Mouse (Mus musculus): ENCODE results near the gene Snrpd3.
"Not testable (repeated sequence)": the region's sequence is repeated elsewhere in the genome, so short reads cannot be mapped to it uniquely, and the experiment has no call there.

Gene Snrpd3

DNA sequence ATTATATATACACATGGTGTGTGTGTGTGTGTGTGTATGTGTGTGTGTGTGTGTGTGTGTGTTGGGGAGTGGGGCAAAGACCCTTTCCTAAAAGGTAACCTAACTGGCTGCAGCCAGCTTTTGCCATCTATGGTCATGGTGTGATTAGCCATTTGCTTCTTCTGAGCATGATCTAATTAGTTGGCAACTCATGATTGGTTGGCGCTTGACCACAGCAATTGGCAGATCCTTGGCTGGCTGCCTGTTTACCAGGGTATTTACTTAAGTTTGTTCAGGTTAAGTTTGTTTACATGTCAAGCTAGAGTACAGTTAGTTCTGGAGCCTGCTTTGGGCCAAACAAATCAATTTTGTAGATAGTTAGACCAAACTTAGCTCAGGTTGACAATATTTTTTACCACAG lies 15.7 kb upstream of the Snrpd3 start:
- no peak for DNase-seq (ENCODE audit: low read depth, low spot score)

DNA sequence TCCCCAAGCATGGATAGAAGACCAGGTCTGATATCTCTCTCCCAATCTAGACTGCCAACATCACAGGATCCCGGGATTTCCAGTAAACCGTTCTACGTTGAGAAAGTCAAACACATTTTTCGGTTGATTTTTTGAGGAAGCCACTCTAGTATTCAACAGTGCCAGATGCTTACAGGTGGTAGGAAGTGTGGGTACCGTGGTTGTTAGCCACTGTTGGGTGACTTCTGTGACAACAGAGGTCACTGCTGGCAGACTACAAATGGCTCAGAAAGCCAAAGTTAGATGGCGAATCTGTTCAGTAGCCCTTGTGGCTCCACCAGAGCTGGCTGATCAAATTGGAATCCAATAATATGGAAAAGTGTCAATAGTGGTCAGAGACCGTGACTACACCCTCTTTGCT lies 13.7 kb upstream of the Snrpd3 start:
- DNase-seq (ENCODE audit: low read depth, low spot score) = no peak

DNA sequence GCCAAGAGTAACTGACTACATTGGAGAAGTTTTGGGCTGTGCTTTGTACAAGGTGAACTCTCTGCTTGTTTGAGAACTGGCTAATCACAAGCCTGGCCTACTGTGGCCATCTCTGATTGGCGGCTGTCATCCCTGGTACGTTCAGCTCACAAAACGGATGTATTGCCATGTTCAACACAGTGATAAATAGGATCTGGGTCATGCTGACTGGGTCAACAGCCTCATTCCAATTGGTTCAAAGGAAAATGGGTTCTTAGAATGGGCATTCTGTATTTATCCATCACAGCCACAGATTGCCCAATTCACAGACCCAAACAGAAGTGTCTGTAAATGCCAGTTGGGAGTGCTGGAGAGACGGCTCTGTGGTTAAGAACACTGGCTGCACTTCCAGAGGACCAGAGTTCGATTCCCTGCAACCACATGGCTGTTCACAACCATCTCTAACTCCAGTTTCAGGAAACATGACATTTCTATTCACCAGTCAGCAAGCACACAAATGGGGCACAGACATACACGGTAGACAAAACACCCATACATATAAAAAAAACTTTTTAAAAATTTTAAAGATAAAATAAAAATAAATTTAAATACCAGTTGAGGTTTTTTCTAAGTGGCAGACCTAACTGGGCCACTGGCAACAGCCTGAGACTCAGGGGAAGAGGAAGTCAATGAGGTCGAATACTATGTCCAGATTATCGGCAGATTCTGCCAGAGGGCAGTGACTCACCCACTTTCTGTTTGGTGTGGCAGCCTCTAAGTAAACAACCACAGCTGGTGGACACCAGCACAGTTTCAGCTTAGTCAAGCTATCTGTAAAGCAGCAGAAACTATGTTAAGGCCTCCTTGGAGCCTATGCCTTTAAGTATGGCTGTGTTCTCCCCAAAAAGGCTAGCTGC lies 12.9 kb upstream of the Snrpd3 start:
- no peak for DNase-seq (ENCODE audit: low read depth, low spot score)

DNA sequence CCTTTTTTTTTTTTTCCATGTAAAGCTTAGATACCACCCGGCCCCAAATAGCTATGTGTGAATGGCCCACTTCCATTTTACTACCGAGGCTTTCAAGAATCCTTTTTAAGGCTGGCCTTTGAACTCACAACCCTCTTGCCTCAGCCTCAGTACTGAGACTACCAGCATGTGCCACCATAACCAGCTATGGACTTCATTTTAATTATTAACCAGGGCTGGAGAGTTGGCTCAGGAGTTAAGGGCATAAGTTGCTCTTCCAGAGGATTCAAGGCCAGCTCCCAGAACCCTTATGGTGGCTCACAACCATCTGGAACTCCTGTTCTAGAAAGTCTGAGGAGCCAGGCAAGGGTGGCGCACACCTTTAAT lies 12.2 kb upstream of the Snrpd3 start:
- DNase-seq (ENCODE audit: low read depth, low spot score) = no peak

DNA sequence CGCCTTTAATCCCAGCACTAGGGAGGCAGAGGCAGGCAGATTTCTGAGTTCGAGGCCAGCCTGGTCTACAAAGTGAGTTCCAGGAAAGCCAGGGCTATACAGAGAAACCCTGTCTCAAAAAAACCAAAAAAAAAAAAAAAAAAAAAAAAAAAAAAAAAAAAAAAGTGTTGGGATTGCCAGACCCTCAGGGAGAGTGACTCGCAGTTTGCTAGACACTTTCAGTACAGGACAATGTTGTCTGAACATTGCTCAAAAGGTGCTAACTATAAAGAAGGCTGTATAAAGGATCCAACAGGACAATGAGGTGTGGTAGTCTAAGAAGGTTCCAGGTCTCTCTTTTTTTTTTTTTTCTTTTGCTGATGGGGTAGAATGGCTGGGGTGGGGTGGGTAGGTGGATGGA lies 11.4 kb upstream of the Snrpd3 start:
- DNase-seq (ENCODE audit: low read depth, low spot score) = not testable (repeated sequence)

DNA sequence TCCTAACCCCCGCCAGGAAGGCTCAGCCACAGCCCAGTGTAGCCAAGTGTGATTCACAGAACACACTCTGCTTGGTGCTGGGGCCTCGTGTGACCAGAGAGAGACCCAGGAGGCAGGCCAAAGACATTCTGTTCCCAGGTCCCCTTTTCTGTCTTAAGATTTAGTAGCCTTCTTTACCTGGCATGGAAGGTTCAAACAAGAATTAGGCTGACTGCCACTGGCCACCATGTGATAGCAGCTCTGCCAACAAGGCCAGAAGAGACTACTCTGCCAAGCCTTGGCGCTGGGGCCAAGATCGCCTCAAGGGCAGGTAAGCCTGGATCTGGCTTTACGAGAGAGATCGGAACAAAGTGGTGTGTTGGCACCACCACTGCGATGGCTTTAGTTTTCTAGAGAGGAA lies 6.9 kb upstream of the Snrpd3 start:
- no peak for DNase-seq (ENCODE audit: low read depth, low spot score)

DNA sequence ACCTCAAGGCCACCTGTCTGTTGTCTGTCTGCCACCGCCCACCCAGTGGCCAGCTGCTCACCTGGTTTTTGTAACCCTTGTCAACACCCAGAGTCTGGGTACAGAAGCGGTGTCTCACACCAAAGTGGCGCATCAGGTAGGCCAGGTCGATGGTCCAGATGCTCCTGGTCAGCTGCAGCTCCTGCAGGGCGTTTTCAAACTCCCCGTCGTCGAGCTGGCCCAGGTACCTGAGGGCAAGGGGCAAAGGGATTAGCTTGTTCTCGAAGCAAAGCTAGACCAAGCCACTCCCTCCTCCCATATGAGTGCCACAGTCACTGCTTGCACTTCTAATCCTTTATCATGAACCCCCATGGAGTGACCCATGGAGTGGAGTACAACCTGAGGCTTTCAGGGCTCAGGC lies 6.3 kb upstream of the Snrpd3 start:
- DNase-seq (ENCODE audit: low read depth, low spot score) = no peak

DNA sequence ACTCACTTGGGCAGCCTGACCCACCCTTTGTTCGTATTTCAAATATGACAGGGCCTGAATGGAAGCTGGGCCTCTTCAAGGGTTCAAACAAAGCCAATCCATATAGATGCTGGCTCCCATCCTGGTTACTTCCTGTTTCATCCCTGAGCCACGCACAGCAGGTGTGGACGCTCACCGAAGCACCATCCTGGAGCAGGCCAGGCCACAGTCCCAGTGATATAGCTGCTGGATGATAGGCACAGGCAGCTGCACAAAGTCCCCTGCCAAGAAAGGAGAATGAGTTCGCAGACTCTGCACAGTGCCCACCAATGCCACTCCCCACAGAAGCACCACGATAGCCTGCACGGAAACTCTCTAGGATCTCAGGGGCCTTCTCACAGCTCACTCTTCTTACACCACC lies 5.5 kb upstream of the Snrpd3 start:
- DNase-seq (ENCODE audit: low read depth, low spot score) = no peak

DNA sequence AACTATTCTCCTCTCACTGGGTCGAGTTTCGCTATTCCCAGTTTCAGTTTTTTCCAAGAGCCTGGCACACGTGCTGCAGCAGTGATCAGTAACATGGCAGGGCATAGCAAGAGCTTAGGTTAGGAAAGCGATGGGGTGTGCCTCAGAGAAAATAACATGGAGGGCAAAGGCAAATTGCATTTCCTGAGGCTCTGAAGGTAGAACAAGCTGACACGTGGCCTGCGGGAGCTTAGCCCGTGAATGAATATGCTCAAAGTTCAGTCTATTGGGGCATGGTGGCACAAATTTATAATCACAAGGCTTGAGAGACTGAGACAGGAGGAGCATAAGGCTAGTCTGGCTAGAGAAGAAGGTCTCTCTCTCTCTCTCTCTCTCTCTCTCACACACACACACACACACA lies 4.6 kb upstream of the Snrpd3 start:
- DNase-seq (ENCODE audit: low read depth, low spot score) = no peak

DNA sequence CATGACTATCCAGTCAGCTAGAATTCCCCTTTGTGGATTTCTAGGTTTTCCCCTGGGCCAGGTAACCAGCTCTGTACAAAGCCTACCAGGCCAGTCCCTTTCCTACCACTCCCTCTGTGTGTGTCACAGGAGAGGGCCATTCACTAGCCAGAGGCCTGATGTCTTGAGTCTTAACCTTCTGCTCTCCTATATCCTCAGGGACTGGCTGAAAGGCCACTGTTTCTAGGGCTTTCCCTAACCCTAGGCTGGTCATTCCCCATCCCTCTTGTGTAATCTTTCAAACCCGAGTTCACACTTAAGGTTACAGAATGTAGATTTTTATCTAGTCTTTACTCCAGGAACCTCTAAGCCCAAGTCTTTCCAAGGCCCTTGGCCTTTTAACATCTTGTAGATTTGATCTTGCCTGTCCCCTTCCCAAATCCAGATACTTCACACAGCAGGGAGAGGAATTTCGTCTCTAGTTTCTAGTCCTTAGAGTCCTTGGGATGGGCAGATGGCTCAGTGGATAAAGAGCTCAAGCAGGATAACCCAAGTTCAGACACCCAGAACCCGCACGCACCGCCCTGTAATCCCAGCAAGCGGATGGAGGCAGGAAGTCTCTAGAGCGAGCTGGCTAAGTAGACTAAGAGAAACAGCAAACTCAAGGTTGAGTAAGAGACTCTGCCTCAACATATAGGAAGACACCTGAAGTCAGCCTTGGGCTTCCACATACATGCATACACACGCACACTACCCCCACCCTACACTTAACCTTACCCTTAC lies 3.9 kb upstream of the Snrpd3 start:
- DNase-seq (ENCODE audit: low read depth, low spot score) = no peak

DNA sequence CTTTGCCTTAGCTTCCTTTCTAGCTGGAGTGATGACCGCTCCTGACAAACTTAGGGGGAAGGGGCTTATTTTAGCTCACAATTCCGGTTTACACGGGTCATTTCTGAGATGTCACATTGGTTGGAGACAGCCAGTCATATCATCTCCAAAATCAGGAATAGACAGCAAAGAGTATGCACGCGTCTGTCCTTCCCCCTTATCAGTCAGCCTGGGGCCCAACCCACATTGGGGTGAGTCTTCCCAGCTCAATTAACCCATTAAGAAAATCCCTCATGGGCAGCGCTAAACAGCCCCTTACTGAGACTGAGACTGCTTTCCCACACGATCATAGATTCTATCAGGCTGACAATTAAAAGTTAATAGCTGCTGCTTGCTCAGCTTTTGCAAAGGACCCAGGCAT lies 3.0 kb upstream of the Snrpd3 start:
- no peak for DNase-seq (ENCODE audit: low read depth, low spot score)

DNA sequence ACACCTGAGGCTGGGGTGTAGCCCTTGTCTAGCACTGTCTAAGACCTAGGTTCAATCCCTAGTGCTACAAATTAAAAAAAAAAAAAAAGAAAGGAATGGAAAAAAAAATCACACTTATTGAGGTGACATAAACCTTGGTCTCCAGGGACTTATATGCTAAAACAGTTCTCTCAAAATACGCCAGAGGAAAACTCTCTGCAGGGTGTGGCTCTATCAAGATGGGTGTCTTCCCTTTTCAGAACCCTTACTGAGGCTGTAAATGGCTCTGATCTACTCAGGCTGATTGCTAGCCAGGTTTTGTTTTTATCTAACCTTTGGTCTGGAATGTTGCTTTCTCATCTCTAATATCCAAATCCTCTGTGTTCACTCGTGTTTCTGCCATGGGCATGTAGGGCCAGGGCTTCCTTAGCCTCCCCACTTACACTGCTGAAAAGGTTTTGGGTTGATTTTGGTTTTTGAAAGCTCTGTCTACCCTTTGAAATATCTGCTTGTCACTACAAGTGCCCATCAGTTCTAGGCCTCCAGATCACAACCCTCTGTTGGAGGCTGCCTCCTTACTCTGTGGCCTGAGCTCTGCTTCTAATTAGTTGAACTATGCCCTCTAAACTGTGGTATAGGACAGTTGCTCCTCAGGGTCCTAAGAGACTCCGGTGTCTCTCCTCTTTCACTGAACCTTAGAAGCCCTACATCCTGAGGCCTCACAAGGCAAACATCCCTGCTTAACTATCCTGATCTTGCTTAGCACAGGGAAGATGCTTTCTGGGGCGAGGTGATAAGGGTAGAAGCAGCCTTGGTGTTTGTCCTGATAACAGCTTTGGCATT lies 1.9 kb upstream of the Snrpd3 start:
- no peak for DNase-seq (ENCODE audit: low read depth, low spot score)

DNA sequence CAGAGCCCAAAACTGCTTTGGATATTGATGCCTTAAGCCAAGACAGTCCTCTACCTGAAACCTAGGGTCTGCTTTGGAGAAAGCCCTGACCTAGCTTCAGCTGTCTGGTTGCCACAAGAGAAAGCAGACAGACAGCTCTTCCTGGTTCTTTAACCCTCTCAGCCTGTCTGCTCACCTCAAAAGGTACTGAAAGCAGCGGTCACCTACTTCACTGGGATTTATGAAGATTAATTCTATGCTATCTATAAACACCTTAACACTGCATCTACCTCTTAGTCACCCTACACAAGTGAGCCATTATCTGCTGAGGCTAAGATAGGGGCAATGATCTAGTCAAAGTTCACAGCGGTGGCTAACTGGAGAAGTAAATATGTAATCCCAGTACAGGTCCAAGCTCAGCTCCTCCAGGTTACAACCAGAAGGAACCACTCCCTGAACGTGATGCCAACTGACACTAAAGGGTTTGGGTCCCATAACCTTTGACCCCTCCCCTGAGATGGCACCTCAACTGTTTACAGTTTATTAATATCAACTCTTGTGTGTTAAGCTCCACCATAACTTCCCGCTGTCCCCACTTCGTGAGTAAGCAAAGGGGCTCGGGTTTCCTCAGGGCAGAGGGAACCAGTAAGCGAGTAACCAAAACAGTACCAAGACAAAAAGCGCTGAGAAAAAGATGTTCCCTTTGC lies 1.2 kb upstream of the Snrpd3 start:
- no peak for DNase-seq (ENCODE audit: low read depth, low spot score)

DNA sequence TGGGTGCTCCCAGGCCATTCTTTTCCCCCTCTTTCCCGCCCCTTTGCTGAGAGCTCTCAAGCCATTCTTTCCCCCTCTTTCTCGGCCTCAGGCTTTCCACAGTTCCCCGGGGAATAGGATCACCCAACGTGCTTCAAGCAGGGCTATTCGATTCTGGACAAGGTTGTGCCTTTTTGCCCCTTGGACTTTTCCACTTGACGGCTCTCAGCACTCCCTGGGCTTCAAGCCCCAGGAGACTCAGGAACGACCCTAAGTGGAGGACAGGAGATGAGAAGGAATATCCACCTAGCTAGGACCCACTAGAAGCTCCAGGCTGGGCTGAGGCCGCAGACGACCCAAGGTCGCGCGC lies 653 bp upstream of the Snrpd3 start:
- no peak for DNase-seq (ENCODE audit: low read depth, low spot score)

DNA sequence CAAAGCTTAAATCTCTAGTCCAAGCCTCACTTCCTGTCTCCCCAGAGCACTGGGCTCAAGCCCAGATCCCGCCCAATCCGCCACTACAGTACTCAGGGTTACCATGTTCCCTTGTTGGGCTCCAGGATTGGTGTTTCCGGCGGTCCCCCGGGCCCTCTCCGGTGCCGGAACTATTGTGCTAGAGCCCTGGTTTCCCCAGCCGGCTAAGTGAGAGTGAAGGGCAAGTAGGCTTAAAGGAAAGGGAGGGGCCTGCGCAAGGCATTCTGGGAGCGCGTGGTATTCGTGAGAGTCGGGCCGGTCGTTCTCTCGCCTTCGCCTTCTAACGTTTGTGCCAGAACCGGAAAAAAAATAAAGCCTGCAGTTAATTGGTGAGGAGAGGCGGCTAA lies 400 bp downstream of the Snrpd3 start, which contains the start of gene Gucd1:
Gene Gucd1 (minus strand): TSS at position 215 of the 386 bp plus-strand sequence.
- DNase-seq (ENCODE audit: low read depth, low spot score) = peak; percentile 97

DNA sequence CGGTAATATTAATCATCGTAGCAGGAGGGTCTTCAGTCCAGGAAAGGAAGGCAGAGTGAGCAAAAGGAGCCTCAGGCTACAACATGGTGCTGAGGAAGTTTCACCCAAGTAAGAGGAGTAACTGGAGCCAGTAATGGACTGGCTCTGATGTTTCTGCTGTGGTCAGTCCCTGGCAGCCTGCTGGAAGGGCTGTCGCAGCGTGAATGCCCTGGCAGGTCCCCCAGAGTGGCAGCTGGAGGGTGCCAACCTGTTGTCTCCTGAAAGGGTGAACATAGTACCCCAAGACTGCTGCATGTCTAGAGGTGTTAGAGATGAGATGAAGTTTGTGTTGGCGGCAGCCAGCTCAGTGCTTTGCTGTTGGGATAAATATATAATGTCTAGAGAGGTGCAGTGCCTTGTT lies 3.2 kb downstream of the Snrpd3 start:
- DNase-seq (ENCODE audit: low read depth, low spot score) = no peak

DNA sequence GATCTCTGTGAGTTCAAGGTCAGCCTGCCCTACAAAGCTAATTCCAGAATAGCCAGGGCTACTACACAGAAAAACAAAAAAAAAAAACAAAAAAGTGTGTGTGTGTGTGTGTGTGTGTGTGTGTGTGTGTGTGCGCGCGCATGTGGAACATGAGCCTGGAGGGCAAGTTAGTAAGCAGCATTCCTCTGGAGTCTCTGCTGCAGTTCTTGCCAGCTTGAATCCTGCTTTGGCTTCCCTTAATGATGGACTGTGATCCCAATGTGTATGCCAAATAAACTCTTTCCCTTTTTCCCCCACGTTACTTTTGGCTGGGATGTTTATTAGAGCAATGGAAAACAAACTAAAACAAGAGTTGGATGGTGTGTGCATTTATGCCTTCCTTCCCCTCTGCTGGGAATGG lies 4.3 kb downstream of the Snrpd3 start:
- no peak for DNase-seq (ENCODE audit: low read depth, low spot score)

DNA sequence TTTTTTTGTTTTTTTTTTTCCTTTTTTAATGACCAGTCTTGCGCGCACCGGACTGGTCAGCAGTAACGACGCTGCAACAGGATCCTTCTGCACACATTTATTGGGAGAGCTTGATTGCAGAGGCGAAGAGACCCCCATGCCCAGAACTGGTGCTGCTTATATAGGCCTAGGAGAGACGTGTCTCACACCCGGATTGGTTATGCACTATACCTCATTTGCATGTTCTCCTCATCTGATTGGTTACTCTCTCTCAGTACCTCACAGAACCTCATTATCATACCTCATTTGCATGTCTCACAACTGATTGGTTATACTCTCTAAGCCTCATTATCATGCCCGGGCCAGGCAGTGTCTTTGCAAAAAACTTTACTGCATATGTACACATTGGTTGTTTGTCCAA lies 8.1 kb downstream of the Snrpd3 start:
- DNase-seq (ENCODE audit: low read depth, low spot score) = not testable (repeated sequence)

DNA sequence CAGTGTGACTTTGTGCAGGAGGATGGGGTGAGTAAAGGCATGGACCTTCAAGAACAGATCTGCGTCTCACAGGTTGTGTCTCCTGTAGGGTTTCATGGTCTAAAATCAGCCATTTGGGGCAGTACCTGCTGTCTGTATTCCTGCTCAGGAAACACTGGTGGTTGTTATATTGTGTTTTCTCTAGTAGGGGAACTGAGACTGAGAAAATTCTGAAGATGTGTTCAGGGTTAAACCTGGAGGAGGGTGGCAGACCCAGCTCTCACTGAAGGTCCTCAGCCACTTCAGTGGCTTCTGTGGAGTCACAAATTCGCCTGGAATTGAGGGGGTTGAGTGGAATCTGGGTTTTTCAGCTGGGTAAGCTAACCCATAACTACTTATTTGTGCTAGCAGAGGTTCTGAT lies 13.0 kb downstream of the Snrpd3 start:
- DNase-seq (ENCODE audit: low read depth, low spot score) = no peak

DNA sequence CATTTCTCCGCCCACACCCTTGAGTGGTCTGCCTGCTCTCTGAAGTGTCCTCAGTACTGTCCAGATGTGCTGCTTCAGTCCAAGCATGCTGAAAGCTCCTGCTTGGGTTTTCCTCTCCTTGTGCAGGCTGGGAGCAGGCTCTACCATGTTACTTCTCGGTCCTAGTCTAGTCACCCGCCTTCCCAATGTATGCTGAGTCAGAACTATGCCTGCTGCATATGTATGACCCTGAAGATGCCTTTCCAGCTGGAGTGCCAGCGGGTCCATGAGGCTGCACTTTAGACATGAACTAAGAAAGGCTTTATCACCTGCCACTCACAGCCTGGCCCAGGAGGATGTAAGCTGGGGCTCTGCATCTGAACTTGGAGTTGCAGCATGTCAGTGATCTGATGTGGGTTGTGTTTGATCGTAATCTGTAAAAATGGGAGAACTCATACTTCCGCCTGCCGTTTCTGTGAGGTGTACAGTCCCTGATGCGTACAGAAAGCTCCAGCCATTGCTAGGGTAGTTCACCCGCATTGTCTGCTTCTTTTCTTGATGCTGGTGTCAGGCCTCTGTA lies 14.3 kb downstream of the Snrpd3 start:
- DNase-seq (ENCODE audit: low read depth, low spot score) = peak; percentile 74

DNA sequence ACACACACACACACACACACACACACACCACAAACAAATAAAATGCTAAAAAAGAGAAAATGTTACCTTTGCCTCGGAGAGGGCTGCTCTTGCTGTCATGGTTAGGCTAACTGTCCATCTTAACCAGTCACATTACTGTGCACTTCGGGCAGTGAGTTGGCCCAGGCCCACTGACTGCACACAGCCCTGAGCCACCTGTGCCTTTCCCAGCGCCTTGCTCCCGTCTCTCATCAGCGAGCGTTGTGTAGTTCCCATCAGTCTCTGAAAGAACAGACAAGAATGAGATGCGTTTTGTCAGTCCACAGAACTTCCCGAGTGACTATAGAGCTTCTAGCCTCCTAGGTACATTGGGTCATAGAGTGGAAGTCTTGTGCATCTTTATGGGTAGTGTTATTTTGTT lies 16.9 kb downstream of the Snrpd3 start:
- no peak for DNase-seq (ENCODE audit: low read depth, low spot score)
